Mouse (Mus musculus) stomach, postnatal 0 days (tissue): Measurements from ENCODE around the gene Fhit. TPM values are rescaled to one million over a fixed set of nuclear protein-coding genes. Genes with fewer than 3 reads are reported as not detected.

Source experiments
- ATAC-seq: fragments of 200-750 bp; cut with Nextera tagmentation; 2 replicates; pipeline ENCODE4 v1.8.0; 2017; ENCODE audit not compliant: low FRiP score, low TSS enrichment
- DNase-seq: peaks from one replicate; pipeline ENCODE4 v3.0.0-alpha.2; 2016; ENCODE audit warnings: low spot score
- H3K27ac ChIP-seq: fragments of 300-500 bp; sonication (generic); replicated peaks from 2 replicates; pipeline ENCODE4 v1.5.1; 2014; ENCODE audit warnings: mild to moderate bottlenecking, control low read depth
- H3K27me3 ChIP-seq: fragments of 300-500 bp; sonication (generic); 2 replicates; pipeline ENCODE4 v1.6.1; 2014; ENCODE audit warnings: low read length; ENCODE audit not compliant: control insufficient read depth, insufficient read depth
- H3K36me3 ChIP-seq: fragments of 300-500 bp; sonication (generic); 2 replicates; pipeline ENCODE4 v1.6.1; 2014; ENCODE audit warnings: low read length, mixed read lengths; ENCODE audit not compliant: control insufficient read depth, insufficient read depth
- H3K4me1 ChIP-seq: fragments of 300-500 bp; sonication (generic); replicated peaks from 2 replicates; pipeline ENCODE4 v1.6.1; 2014; ENCODE audit warnings: antibody characterized with exemption; ENCODE audit not compliant: control insufficient read depth, insufficient read depth
- H3K4me2 ChIP-seq: fragments of 300-500 bp; sonication (generic); replicated peaks from 2 replicates; pipeline ENCODE4 v1.6.1; 2014; ENCODE audit warnings: low read depth, mild to moderate bottlenecking, control low read depth, moderate library complexity
- H3K4me3 ChIP-seq: fragments of 300-500 bp; sonication (generic); 2 replicates; pipeline ENCODE4 v1.5.1; 2014; ENCODE audit warnings: low read depth, low read length, control low read depth
- H3K9ac ChIP-seq: fragments of 300-500 bp; sonication (generic); 2 replicates; pipeline ENCODE4 v1.6.1; 2014; ENCODE audit warnings: mild to moderate bottlenecking, low read length, control low read depth, mixed read lengths
- H3K9me3 ChIP-seq: fragments of 300-500 bp; sonication (generic); 2 replicates; pipeline ENCODE4 v1.6.1; 2016; ENCODE audit warnings: low read length; ENCODE audit not compliant: control insufficient read depth
- CTCF ChIP-seq: IDR thresholded peaks from 2 replicates; pipeline ENCODE4 v1.5.1; 2016; ENCODE audit warnings: antibody characterized with exemption, low read depth, mild to moderate bottlenecking, moderate library complexity
- EP300 ChIP-seq: optimal IDR thresholded peaks from 2 replicates; pipeline ENCODE3; 2016; ENCODE audit warnings: antibody characterized with exemption
- WGBS: fragments of 180-500 bp; shearing (Covaris S2); extraction: QIAGEN DNeasy Blood & Tissue Kit; methylation state at CpG from one replicate; pipeline ENCODE4 v1.1.7; 2014; 5-methylcytosine and 5-hydroxymethylcytosine counted together
- polyA plus RNA-seq: library from polyadenylated mRNA; unstranded; fragments of >200 nt; fragmentation: Nextera tagmentation; extraction: Ambion mirVana; gene quantifications from 2 replicates; pipeline ENCODE4 v1.2.1, GENCODE M21; 2015

The Fhit gene
- polyA plus RNA-seq, 1 experiment from 2014 or later, result 12.2 TPM

- 40% methylated on average over 3 of the region's 3 CpGs for WGBS
- no peaks in the 10 kb centered on the region for H3K9me3 ChIP-seq
These were observed 1617.5 kb downstream of the Fhit start for GRCm38 (mm10) chr14:9544364-9544763.

GRCm38 (mm10) chr14:9535491-9535890 is 1626.3 kb downstream of the Fhit start:
- no peak overlapping the region for H3K4me2 ChIP-seq
- DNase-seq, result no peak
- no peaks in the 10 kb centered on the region for H3K9me3 ChIP-seq
- H3K36me3 ChIP-seq, result no peaks in the 10 kb centered on the region
- TF ChIP-seq CTCF (no peak), EP300 (no peak)
- H3K9ac ChIP-seq, result no peak overlapping the region
- no peak overlapping the region for H3K27ac ChIP-seq
- no peak for ATAC-seq
- 73% methylated on average over 6 of the region's 6 CpGs for WGBS
- no peaks in the 10 kb centered on the region for H3K27me3 ChIP-seq
- H3K4me3 ChIP-seq, result no peak overlapping the region
- H3K4me1 ChIP-seq, result no peaks in the 10 kb centered on the region

More at GRCm38 (mm10) chr14:9544364-9544763, 1617.5 kb downstream of the Fhit start:
- no peak overlapping the region for H3K4me3 ChIP-seq
- ATAC-seq (no peak), DNase-seq (no peak)
- H3K4me2 ChIP-seq, result no peak overlapping the region
- H3K27me3 ChIP-seq, result no peaks in the 10 kb centered on the region
- no peaks in the 10 kb centered on the region for H3K36me3 ChIP-seq
- H3K4me1 ChIP-seq, result no peaks in the 10 kb centered on the region
- no peak overlapping the region for H3K27ac ChIP-seq
- H3K9ac ChIP-seq, result no peak overlapping the region
- TF ChIP-seq EP300 (no peak), CTCF (no peak)

GRCm38 (mm10) chr14:9529247-9529646 is 1632.6 kb downstream of the Fhit start:
- Histone ChIP-seq H3K4me2 (no peak overlapping the region), H3K9ac (no peak overlapping the region), H3K27ac (no peak overlapping the region), H3K4me3 (no peak overlapping the region), H3K4me1 (no peaks in the 10 kb centered on the region), H3K9me3 (no peaks in the 10 kb centered on the region), H3K27me3 (no peaks in the 10 kb centered on the region), H3K36me3 (no peaks in the 10 kb centered on the region)
- no peak for TF ChIP-seq CTCF
- TF ChIP-seq EP300, result no peak
- DNase-seq (no peak), ATAC-seq (no peak)
- 80% methylated on average over 4 of the region's 4 CpGs for WGBS

DNA sequence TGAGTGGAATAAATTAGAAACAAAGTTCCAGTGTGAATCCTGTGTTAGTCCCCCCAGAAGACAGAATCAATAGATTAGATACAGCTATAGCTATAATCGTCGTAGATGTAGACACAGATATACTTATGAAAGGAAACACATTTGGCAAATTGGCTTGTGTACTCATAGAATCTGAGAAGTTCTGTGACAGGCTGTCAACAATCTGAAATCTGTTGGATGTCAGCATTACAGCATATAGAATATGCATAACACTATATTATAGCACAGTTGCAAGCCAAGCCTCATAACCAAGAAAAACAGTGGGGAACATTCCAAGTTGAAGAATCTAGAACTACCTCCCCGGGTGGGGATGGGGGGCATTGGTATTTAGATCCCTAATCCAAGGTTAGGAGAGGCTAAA is 1635.7 kb downstream of the Fhit start:
- no peaks in the 10 kb centered on the region for H3K4me1 ChIP-seq
- no peak overlapping the region for H3K4me3 ChIP-seq
- ATAC-seq, result no peak
- TF ChIP-seq CTCF (no peak), EP300 (no peak)
- WGBS, result 81% methylated on average over 3 of the region's 3 CpGs
- no peak overlapping the region for H3K27ac ChIP-seq
- H3K9me3 ChIP-seq, result no peaks in the 10 kb centered on the region
- no peaks in the 10 kb centered on the region for H3K36me3 ChIP-seq
- DNase-seq, result no peak
- no peak overlapping the region for H3K9ac ChIP-seq
- no peak overlapping the region for H3K4me2 ChIP-seq
- H3K27me3 ChIP-seq, result no peaks in the 10 kb centered on the region

- no peak for DNase-seq
- Histone ChIP-seq H3K36me3 (no peaks in the 10 kb centered on the region), H3K4me2 (no peak overlapping the region), H3K27ac (no peak overlapping the region), H3K9ac (no peak overlapping the region), H3K4me3 (no peak overlapping the region), H3K27me3 (no peaks in the 10 kb centered on the region), H3K9me3 (no peaks in the 10 kb centered on the region), H3K4me1 (no peaks in the 10 kb centered on the region)
- 77% methylated on average over 2 of the region's 2 CpGs for WGBS
- TF ChIP-seq EP300 (no peak), CTCF (no peak)
- no peak for ATAC-seq
These were observed 1644.2 kb downstream of the Fhit start for GRCm38 (mm10) chr14:9517651-9518050.

DNA sequence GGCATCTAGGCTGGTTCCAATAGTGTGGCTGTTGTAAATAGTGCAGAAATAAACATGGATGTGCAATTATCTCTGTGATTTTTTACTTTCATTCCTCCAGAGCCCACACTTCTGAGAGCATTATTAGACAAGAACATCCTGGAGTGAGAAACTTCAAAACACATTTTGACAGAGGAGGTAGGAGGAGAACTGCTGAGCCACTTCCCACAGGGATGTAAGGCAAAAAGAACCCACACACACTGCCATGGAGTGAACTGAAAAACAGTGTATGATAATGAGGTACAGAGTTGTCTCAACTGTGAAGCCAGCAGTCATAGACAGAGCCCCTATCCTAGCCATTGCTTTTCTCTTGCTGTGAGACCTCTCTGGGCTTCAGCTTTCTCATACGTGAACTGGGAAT is 1652.2 kb downstream of the Fhit start:
- Histone ChIP-seq H3K27me3 (no peaks in the 10 kb centered on the region), H3K4me3 (no peak overlapping the region), H3K4me1 (no peaks in the 10 kb centered on the region), H3K36me3 (no peaks in the 10 kb centered on the region), H3K27ac (no peak overlapping the region), H3K9ac (no peak overlapping the region), H3K9me3 (no peaks in the 10 kb centered on the region), H3K4me2 (no peak overlapping the region)
- no peak for TF ChIP-seq CTCF
- no peak for TF ChIP-seq EP300
- WGBS, result 75% methylated on average over 1 of the region's 1 CpGs
- no peak for DNase-seq
- ATAC-seq, result no peak

Other genes with a start within 250 kb of the Fhit start
- gene Gm3839, start 194.7 kb upstream of the Fhit start, polyA plus RNA-seq, result 0.98 and 1.4 TPM in 2 replicates